Mouse (Mus musculus): ENCODE data around the gene Gm45799.
A peak's percentile ranks its signal among the peaks of the same experiment; 100 is the strongest.

Gene Gm45799

DNA sequence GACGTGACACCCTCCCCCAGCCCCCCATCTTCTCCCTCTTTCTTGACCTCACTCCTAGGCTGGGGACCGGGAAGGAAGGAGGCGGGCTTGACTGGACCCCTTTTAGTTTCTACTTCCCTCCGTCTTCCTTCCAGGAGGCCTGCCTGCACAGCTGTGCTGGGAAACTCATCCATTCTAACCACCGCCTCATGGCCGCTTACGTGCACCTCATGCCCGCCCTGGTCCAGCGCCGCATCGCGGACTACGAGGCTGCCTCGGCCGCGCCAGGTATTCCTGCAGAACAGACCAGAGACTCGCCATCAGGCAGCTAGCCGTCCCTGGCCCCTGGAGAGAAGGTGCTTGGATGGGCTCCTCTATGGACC lies 523 bp downstream of the Gm45799 start:
- peak in 1 of 2 experiments; percentile 29 for DNase-seq (ENCODE audit: low spot score in 2 of 2)

GRCm38 (mm10) chr7:105641936-105642335 lies 1.6 kb downstream of the Gm45799 start:
- DNase-seq (ENCODE audit: low spot score in 2 of 2): no peak

GRCm38 (mm10) chr7:105650639-105651435 lies 10.5 kb downstream of the Gm45799 start, which contains the start of gene Dnhd1:
Gene Dnhd1, plus strand, starts transcription at chr7:105650827.
- peak; percentile 53 to 59 for DNase-seq (ENCODE audit: low spot score in 2 of 2)

DNA sequence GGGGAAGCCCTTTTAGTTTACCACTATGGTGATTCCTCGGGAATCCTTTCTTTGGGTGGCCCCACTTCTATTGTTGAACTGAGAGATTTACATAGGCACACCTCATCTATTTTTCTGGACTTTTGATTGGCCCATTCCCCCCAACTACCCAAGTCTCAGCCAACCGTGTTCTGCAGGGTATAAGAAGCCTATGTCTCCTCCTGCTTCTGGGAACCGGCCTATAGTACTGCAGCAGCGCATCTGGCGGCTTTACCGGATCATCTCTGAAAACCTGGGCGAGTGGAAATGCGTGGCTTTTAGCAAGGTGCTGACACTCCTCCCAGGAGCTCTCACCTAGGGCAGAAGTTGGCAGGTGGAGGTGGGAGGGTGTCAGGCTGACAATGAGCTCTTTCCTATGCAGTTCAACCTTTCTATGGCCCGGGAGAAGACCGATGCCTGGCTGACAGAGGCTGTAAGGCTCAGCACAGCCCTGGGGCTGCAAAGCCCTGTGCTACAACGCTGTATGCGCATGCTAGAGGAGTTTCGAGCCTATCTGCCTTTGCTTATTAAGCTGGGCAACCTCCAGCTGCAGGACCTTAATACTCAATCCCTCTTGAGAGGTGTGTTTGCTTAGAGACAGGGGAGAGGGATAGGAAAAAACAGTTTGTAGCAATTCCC lies 45.3 kb downstream of the Gm45799 start:
- no peak for DNase-seq (ENCODE audit: low spot score in 2 of 2)

DNA sequence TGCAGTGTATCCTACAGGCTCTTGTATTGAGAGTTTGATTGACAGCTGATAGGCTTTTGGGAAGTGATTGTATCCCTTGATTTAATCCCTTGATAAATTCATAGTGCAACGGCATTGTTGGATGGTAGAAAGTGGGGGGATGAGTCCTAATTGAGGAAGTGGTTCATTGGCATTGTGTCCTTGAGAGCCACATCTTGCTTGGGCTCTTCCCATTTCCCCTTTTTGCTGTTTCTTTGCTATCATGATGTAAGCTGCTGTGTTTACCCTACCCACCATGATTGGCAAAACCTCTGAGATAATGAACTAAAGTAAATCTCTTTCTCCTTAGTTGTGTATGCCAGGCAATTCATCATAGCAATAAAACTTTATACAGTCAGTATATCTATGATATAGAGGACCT lies 50.5 kb downstream of the Gm45799 start:
- DNase-seq (ENCODE audit: low spot score in 2 of 2): no peak

DNA sequence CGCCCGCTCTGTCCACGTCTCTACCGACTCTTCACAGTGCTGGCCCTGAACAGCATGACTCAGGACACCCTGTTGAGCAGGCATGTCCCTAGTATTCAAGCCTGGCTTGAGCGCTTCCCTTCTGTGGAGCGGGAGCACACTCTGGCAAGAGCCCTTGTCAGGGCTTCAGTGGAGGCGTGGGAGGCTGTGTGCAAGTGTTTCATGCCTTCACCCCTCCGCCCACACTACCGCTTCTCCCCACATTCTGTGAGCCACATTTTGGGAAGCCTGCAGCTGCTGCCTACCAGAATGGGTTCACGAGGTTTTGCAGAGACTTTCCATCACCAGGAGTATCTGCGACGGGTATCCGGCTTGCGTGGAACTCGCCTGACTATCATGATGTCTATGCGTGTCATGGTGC lies 62.8 kb downstream of the Gm45799 start:
- peak; percentile 13 to 30 for DNase-seq (ENCODE audit: low spot score in 2 of 2)

DNA sequence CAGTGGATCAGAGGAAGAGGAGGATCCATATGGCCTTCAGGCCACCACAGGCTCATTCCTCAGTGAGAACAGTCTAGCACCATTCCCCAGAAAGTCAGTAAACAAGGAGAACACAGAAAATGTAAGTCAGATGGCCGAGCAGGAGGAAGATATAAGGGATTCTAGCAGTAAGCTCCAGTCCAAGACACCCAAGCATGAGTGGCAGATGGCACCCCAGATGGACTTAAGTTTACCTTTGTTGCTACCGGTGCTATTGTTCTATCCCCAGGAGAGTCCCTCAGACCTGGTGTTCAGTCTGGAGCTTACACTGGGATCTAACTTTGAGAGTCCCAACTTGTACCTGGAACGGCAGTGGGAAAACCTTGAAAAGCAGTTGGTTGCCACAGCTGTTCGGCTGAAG lies 63.5 kb downstream of the Gm45799 start:
- no peak for DNase-seq (ENCODE audit: low spot score in 2 of 2)

GRCm38 (mm10) chr7:105708733-105709132 lies 68.4 kb downstream of the Gm45799 start:
- DNase-seq (ENCODE audit: low spot score in 2 of 2): no peak

GRCm38 (mm10) chr7:105715366-105715765 lies 75.0 kb downstream of the Gm45799 start:
- no peak for DNase-seq (ENCODE audit: low spot score in 2 of 2)

DNA sequence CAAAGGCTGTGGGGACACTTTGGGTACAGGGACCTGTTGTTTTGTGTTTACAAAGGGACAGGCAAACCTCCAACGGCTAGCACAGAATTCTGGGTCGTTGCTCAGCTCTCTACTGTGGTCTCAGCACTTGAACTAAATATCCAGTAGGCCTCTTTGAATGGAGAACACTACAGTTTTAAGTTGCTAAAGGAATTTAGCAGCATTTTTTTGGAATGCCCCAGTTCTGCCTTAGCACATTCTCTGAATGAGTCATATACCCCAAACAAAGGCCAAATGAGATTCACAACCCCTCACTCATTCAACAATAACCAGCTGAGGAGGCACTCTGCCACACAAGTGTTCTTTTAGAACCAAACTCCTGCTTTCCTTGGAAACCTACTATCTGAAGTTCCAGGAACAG lies 81.6 kb downstream of the Gm45799 start:
- no peak for DNase-seq (ENCODE audit: low spot score in 2 of 2)

DNA sequence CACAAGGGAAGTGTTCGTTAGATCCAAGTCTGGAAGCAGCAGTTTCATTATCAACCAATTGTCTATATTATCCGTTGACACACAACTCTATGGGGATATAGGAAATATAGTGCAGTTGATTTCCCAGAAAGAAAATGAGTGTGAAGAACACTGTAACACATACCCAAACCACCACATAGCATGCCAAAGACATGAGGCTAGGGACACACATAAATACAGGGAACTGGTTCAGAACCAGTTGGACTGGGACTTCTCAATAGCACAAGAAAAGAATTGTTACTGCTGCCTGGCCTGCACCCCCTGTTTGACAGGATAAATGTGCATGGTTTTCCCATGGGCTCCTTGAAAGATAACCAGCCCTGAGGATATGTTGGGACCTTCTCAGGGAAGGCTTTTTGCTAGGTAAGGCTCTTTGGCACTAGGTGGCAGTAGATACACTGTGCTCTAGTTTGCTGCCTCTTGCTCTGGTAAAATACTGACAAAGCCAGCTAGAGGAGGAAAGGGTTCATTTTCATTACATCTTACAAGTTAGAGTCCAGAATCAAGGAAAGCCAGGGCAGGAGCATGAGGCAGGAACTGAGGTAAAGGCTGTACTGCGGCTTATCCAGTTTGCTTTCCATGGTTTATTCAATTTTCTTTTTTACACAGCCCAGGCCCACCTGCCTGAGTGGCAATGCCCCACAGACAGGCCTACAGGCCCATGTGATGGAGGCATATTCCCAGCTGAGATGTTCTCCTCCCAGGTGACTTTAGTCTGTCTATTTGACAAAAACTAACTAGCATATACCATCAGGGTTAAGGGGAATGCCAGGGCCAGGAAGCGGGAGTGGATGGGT lies 86.0 kb downstream of the Gm45799 start:
- peak; percentile 31 to 70 for DNase-seq (ENCODE audit: low spot score in 2 of 2)

DNA sequence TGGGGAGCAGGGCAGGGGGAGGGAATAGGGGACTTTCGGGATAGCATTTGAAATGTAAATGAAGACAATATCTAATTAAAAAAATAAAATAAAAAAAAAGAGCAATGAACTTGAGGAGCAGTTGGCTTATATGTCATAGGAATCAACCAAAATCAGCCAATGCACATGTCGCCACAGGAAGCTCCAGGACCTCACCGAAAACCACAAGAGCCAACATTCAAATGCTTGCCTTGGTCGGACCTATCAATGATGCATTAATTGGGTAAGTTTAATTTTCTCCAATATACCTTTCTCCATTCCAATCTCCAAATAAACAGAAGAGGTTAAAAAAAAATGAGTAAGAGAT lies 86.6 kb downstream of the Gm45799 start:
- DNase-seq (ENCODE audit: low spot score in 2 of 2): no peak

- peak in 1 of 2 experiments; percentile 37 for DNase-seq (ENCODE audit: low spot score in 2 of 2)
Measured at GRCm38 (mm10) chr7:105728701-105729428, 88.5 kb downstream of the Gm45799 start.

DNA sequence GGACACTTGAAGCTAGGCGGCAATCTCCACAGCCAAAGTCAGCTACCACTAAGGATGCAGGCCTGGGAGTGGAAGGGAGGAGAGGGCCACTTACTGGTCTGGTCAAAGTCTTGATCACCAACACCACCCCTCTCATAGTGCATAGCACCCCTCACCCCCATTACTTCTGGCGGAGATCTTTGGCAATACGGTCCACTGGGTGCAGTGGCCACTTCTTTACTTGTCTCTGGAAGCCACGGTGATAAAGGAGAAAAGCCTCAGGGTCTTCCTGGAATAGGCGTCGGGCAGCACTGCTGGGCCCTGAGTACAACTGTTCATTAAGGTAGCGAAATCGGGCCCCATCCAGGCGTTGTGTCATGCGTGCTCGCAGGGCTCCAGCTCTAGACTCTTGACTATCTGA lies 93.5 kb downstream of the Gm45799 start:
- DNase-seq (ENCODE audit: low spot score in 2 of 2): no peak
